Mouse (Mus musculus) left cerebral cortex, adult 2 months (tissue): Measurements from ENCODE around the gene 1700003H04Rik. TPM values are rescaled to one million over a fixed set of nuclear protein-coding genes. Genes with fewer than 3 reads are reported as not detected.
A peak's percentile ranks its signal among the peaks of the same experiment; 100 is the strongest.

ENCODE experiments used
- DNase-seq, 2 experiments: peaks; one replicate each; pipeline ENCODE4 v3.0.0; 2021 to 2022; ENCODE audit warnings: low spot score in 2 of 2, mixed read lengths in 1 of 2; ENCODE audit errors: extremely low spot score in 1 of 2
- H3K27ac ChIP-seq: fragments of 200-600 bp; 2 replicates; pipeline ENCODE4 v1.8.1; 2022
- H3K4me3 ChIP-seq: fragments of 200-600 bp; 2 replicates; pipeline ENCODE4 v1.8.1; 2022
- CTCF ChIP-seq: fragments of 200-600 bp; IDR thresholded peaks from 2 replicates; pipeline ENCODE4 v1.8.1; 2022; ENCODE audit warnings: antibody characterized with exemption, mild to moderate bottlenecking, moderate library complexity
- intact Hi-C: fragments of 180-260 bp; cut with DNase I; formaldehyde crosslinking; loops from one replicate; pipeline ENCODE4 v1.15.1; 2025
- long read RNA-seq, 2 experiments: library from polyadenylated mRNA; stranded (forward); transcript quantifications; one replicate each; pipeline ENCODE4 v2.0.0; 2021; ENCODE audit warnings: borderline mapping rate in 2 of 2
- total RNA-seq, 2 experiments: library from RNA; stranded (reverse); gene quantifications; 2 replicates each; pipeline ENCODE4 v1.2.3; 2021

1700003H04Rik gene
- not detected for total RNA-seq
- long read RNA-seq, experiment 1 = 0 reads
- long read RNA-seq, experiment 2 = 0 reads

- TF ChIP-seq CTCF = no peak
- DNase-seq = no peak
- intact Hi-C loops = loop anchor here (10.0 kb wide), 1 partner anchor 1206 kb away; no protein-coding TSS in a partner anchor
- no peak within 1 kb of the TSS for H3K4me3 ChIP-seq
- H3K27ac ChIP-seq = no peak within 1 kb of the TSS
These were observed at the start of gene 1700003H04Rik for GRCm38 (mm10) chr3:124581001-124581400. Gene 1700003H04Rik, minus strand, starts transcription at chr3:124581101.

GRCm38 (mm10) chr3:124623031-124623430 is 42.1 kb upstream of the 1700003H04Rik start:
- H3K4me3 ChIP-seq = no peak overlapping the region

GRCm38 (mm10) chr3:124613287-124613686 is 32.4 kb upstream of the 1700003H04Rik start:
- Histone ChIP-seq H3K4me3 (no peak overlapping the region), H3K27ac (peak overlapping the region; percentile 40)
- DNase-seq = peak in 1 of 2 experiments; percentile 17
- intact Hi-C loops = no loop called here
- no peak for TF ChIP-seq CTCF

More at GRCm38 (mm10) chr3:124623031-124623430, 42.1 kb upstream of the 1700003H04Rik start:
- TF ChIP-seq CTCF = no peak
- H3K27ac ChIP-seq = no peak overlapping the region
- intact Hi-C loops = no loop called here
- no peak for DNase-seq

GRCm38 (mm10) chr3:124609956-124610355 is 29.1 kb upstream of the 1700003H04Rik start:
- TF ChIP-seq CTCF = no peak
- DNase-seq = no peak
- Histone ChIP-seq H3K27ac (no peak overlapping the region), H3K4me3 (no peak overlapping the region)
- intact Hi-C loops = loop anchor here (5.0 kb wide), 1 partner anchor 787 kb away; no protein-coding TSS in a partner anchor

GRCm38 (mm10) chr3:124606021-124606517 is 25.2 kb upstream of the 1700003H04Rik start:
- DNase-seq = no peak
- TF ChIP-seq CTCF = no peak
- intact Hi-C loops = loop anchor here (5.0 kb wide), 1 partner anchor 791 kb away; no protein-coding TSS in a partner anchor
- no peak overlapping the region for H3K4me3 ChIP-seq
- no peak overlapping the region for H3K27ac ChIP-seq

- no peak for DNase-seq
- intact Hi-C loops = loop anchor here (5.0 kb wide), 1 partner anchor 792 kb away; no protein-coding TSS in a partner anchor
- TF ChIP-seq CTCF = peak; percentile 26
These were observed 24.6 kb upstream of the 1700003H04Rik start for GRCm38 (mm10) chr3:124605518-124605917.

GRCm38 (mm10) chr3:124597789-124598188 is 16.9 kb upstream of the 1700003H04Rik start:
- no peak for TF ChIP-seq CTCF
- no peak overlapping the region for H3K27ac ChIP-seq
- no peak for DNase-seq
- intact Hi-C loops = no loop called here
- H3K4me3 ChIP-seq = no peak overlapping the region

More at GRCm38 (mm10) chr3:124605518-124605917, 24.6 kb upstream of the 1700003H04Rik start:
- Histone ChIP-seq H3K27ac (no peak overlapping the region), H3K4me3 (no peak overlapping the region)

- intact Hi-C loops = loop anchor here (2.0 to 10.0 kb wide), 4 partner anchors 241 to 1213 kb away; no protein-coding TSS in a partner anchor
- no peak overlapping the region for H3K4me3 ChIP-seq
- TF ChIP-seq CTCF = peak; percentile 72
- no peak for DNase-seq
- H3K27ac ChIP-seq = no peak overlapping the region
These were observed 6.6 kb upstream of the 1700003H04Rik start for GRCm38 (mm10) chr3:124587534-124587933.

- H3K27ac ChIP-seq = no peak overlapping the region
- no peak overlapping the region for H3K4me3 ChIP-seq
- peak; percentile 41 for TF ChIP-seq CTCF
- intact Hi-C loops = loop anchor here (2.0 to 10.0 kb wide), 4 partner anchors 239 to 1211 kb away; no protein-coding TSS in a partner anchor
- DNase-seq = no peak
These were observed 4.9 kb upstream of the 1700003H04Rik start for GRCm38 (mm10) chr3:124585761-124586160.

- Histone ChIP-seq H3K27ac (no peak overlapping the region), H3K4me3 (no peak overlapping the region)
- DNase-seq = no peak
- TF ChIP-seq CTCF = no peak
- intact Hi-C loops = no loop called here
These were observed 23.6 kb downstream of the 1700003H04Rik start for GRCm38 (mm10) chr3:124557317-124557716.

- H3K27ac ChIP-seq = no peak overlapping the region
- no peak for TF ChIP-seq CTCF
- DNase-seq = no peak
- no peak overlapping the region for H3K4me3 ChIP-seq
- intact Hi-C loops = no loop called here
These were observed 24.9 kb downstream of the 1700003H04Rik start for GRCm38 (mm10) chr3:124555963-124556362.

- TF ChIP-seq CTCF = no peak
- intact Hi-C loops = no loop called here
These were observed 25.8 kb downstream of the 1700003H04Rik start for GRCm38 (mm10) chr3:124555092-124555491.

GRCm38 (mm10) chr3:124548898-124549297 is 32.0 kb downstream of the 1700003H04Rik start:
- DNase-seq = no peak
- intact Hi-C loops = no loop called here
- Histone ChIP-seq H3K27ac (no peak overlapping the region), H3K4me3 (no peak overlapping the region)
- TF ChIP-seq CTCF = no peak

More at GRCm38 (mm10) chr3:124555092-124555491, 25.8 kb downstream of the 1700003H04Rik start:
- H3K27ac ChIP-seq = no peak overlapping the region
- no peak for DNase-seq
- H3K4me3 ChIP-seq = no peak overlapping the region
